Mouse (Mus musculus) thymus, adult 18-20 months (tissue): Measurements from ENCODE around the gene Tfip11.
A peak's percentile ranks its signal among the peaks of the same experiment; 100 is the strongest.

Experiments used
- DNase-seq, 2 experiments: peaks; one replicate each; pipeline ENCODE4 v3.0.0; 2022; ENCODE audit warnings: mixed read lengths in 2 of 2

Tfip11 gene

GRCm38 (mm10) chr5:112325546-112326445, at the start of gene Tfip11:
Gene Tfip11, plus strand, starts transcription at chr5:112326358.
- DNase-seq = peak; percentile 84 to 88

- DNase-seq = no peak
Measured at GRCm38 (mm10) chr5:112276907-112277348, 49.2 kb upstream of the Tfip11 start.

- no peak for DNase-seq
Measured at GRCm38 (mm10) chr5:112277906-112278470, 48.2 kb upstream of the Tfip11 start.

GRCm38 (mm10) chr5:112279181-112280021, 46.8 kb upstream of the Tfip11 start:
- DNase-seq = no peak

- no peak for DNase-seq
Measured at GRCm38 (mm10) chr5:112280151-112280550, 46.0 kb upstream of the Tfip11 start.

GRCm38 (mm10) chr5:112280863-112281660, 45.1 kb upstream of the Tfip11 start:
- no peak for DNase-seq

- DNase-seq = no peak
Measured at GRCm38 (mm10) chr5:112281676-112282075, 44.5 kb upstream of the Tfip11 start.

GRCm38 (mm10) chr5:112282123-112282779, 43.9 kb upstream of the Tfip11 start:
- no peak for DNase-seq

GRCm38 (mm10) chr5:112282780-112283482, 43.2 kb upstream of the Tfip11 start:
- no peak for DNase-seq

GRCm38 (mm10) chr5:112283543-112284202, 42.5 kb upstream of the Tfip11 start:
- DNase-seq = no peak

- no peak for DNase-seq
Measured at GRCm38 (mm10) chr5:112284203-112284582, 42.0 kb upstream of the Tfip11 start.

GRCm38 (mm10) chr5:112285548-112286085, 40.5 kb upstream of the Tfip11 start:
- DNase-seq = peak; percentile 49 to 65

- no peak for DNase-seq
Measured at GRCm38 (mm10) chr5:112286608-112286983, 39.6 kb upstream of the Tfip11 start.

- DNase-seq = peak in 1 of 2 experiments; percentile 52
Measured at GRCm38 (mm10) chr5:112286984-112287641, 39.0 kb upstream of the Tfip11 start.

- DNase-seq = no peak
Measured at GRCm38 (mm10) chr5:112287652-112288051, 38.5 kb upstream of the Tfip11 start.

GRCm38 (mm10) chr5:112288193-112289141, 37.7 kb upstream of the Tfip11 start:
- DNase-seq = no peak

GRCm38 (mm10) chr5:112289236-112289635, 36.9 kb upstream of the Tfip11 start:
- no peak for DNase-seq

- no peak for DNase-seq
Measured at GRCm38 (mm10) chr5:112289819-112290535, 36.2 kb upstream of the Tfip11 start.
